Mouse (Mus musculus): ENCODE measurements around the gene Srpk2. TPM values are rescaled to one million over a fixed set of nuclear protein-coding genes. Genes with fewer than 3 reads are reported as not detected.
A peak's percentile ranks its signal among the peaks of the same experiment; 100 is the strongest.
"Not testable (repeated sequence)": the region's sequence is repeated elsewhere in the genome, so short reads cannot be mapped to it uniquely, and the experiment has no call there.

Srpk2 gene
- polyA plus RNA-seq, 1 experiment from 2014 or later = 46.4 TPM

DNA sequence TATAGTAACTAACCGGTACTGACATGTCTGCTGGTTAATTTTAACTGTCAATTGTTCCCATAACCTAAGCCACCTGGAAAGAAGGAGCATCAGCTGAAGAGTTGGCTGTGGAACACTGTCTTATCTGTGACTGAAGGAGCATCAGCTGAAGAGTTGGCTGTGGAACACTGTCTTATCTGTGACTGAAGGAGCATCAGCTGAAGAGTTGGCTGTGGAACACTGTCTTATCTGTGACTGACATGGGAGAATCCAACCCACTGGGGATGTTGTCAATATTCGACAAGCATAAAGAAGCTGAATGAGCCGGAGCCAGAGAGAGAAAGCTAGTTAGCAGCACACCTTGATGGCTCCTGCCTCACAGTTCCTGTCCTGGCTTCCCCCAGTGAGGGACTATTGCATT lies 131.1 kb downstream of the Srpk2 start:
- not testable (repeated sequence) for H3K9ac ChIP-seq (ENCODE audit: low read depth, low read length); H3K27ac ChIP-seq (ENCODE audit: low read depth, low read length); H3K36me3 ChIP-seq (ENCODE audit: control insufficient read depth, insufficient read depth, low read length); H3K27me3 ChIP-seq (ENCODE audit: control insufficient read depth, insufficient read depth, low read length); H3K4me3 ChIP-seq (ENCODE audit: low read depth, low read length); H3K9me3 ChIP-seq (replicated peaks; ENCODE audit: control insufficient read depth, low read length); H3K4me2 ChIP-seq; ATAC-seq (replicated peaks; ENCODE audit: insufficient number of reproducible peaks, low FRiP score, low TSS enrichment)
- H3K4me1 ChIP-seq (ENCODE audit: control insufficient read depth, insufficient read depth, low read length) = peaks cover 14% of the 10 kb centered on the region
- WGBS (ENCODE audit: insufficient replicate concordance) = 51% methylated on average over 3 of the region's 3 CpGs

DNA sequence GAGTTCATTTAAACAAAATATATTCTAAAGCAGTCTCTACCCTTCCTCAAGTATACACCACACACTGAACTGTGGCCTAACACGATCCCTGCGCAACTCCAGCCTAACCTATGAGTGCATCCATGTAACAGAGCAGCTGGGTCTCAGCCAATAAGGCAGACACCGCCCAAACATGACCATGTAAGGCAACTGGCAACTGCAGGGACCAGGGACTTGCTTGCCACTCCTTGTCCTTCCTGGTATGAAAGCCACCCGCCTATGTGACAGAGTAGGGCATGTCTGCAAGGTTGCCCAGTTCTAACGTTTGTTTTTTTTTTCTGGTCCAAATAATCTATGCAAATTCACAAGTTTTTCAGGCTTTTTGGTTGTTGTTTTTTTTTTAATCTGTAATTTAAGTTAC lies 132.7 kb downstream of the Srpk2 start:
- Histone ChIP-seq H3K36me3 (ENCODE audit: control insufficient read depth, insufficient read depth, low read length) (no peaks in the 10 kb centered on the region), H3K27me3 (ENCODE audit: control insufficient read depth, insufficient read depth, low read length) (no peaks in the 10 kb centered on the region), H3K4me1 (ENCODE audit: control insufficient read depth, insufficient read depth, low read length) (peaks cover 14% of the 10 kb centered on the region), H3K9ac (ENCODE audit: low read depth, low read length) (no peak overlapping the region), H3K9me3 (replicated peaks; ENCODE audit: control insufficient read depth, low read length) (no peaks in the 10 kb centered on the region), H3K4me2 (no peak overlapping the region), H3K4me3 (ENCODE audit: low read depth, low read length) (no peak overlapping the region), H3K27ac (ENCODE audit: low read depth, low read length) (no peak overlapping the region)
- WGBS (ENCODE audit: insufficient replicate concordance) = 65% methylated on average over 5 of the region's 5 CpGs
- ATAC-seq (replicated peaks; ENCODE audit: insufficient number of reproducible peaks, low FRiP score, low TSS enrichment) = no peak

DNA sequence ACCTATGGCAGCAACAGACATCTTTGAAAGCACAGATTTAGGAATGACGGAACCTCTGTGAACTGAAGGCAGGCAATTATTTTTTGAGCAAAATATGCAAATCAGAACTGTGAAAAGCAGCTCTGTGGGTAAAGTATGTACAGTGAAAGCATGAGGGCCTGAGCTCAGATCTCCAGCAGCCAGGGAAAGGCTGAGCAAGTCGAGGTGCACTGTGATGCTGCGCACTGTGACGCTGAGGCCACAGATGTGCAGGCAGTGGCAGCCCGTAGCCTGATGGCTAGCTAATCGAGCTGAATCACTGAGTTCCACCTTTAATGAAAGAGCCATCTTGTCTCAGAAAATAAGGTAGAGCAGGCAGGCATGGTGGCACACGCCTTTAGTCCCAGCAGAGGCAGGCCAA lies 148.7 kb downstream of the Srpk2 start:
- 90% methylated on average over 7 of the region's 7 CpGs for WGBS (ENCODE audit: insufficient replicate concordance)
- no peak overlapping the region for H3K4me3 ChIP-seq (ENCODE audit: low read depth, low read length)
- H3K4me1 ChIP-seq (ENCODE audit: control insufficient read depth, insufficient read depth, low read length) = no peaks in the 10 kb centered on the region
- no peak overlapping the region for H3K27ac ChIP-seq (ENCODE audit: low read depth, low read length)
- H3K27me3 ChIP-seq (ENCODE audit: control insufficient read depth, insufficient read depth, low read length) = no peaks in the 10 kb centered on the region
- H3K9me3 ChIP-seq (replicated peaks; ENCODE audit: control insufficient read depth, low read length) = no peaks in the 10 kb centered on the region
- ATAC-seq (replicated peaks; ENCODE audit: insufficient number of reproducible peaks, low FRiP score, low TSS enrichment) = no peak
- no peak overlapping the region for H3K9ac ChIP-seq (ENCODE audit: low read depth, low read length)
- peaks cover 6% of the 10 kb centered on the region for H3K36me3 ChIP-seq (ENCODE audit: control insufficient read depth, insufficient read depth, low read length)
- no peak overlapping the region for H3K4me2 ChIP-seq

DNA sequence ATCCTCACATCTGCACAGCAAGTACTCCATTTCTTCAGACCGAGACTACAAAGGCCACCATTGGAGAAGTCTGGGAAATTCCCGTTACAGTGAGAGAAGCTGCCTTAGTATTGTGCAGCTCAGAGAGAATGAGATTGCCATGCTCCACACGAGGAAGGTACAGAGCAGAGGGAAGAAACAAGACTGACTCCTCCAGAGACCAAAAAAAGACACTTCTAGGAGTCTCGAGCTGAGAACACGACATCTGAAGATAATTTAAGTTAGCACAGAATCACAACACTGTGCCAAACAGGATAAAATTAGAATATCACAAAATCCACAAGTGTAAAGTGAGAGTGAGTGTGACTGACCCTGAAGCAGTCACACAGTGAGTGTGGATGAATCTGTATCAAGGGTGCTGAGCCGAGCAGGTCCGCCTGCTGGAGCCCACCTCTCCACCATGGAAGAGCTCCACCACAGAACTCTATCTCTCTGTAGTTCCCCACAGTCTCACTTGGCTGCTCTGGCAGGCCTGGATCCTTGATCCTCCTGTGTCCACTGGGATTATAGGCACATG lies 152.8 kb downstream of the Srpk2 start:
- ATAC-seq (replicated peaks; ENCODE audit: insufficient number of reproducible peaks, low FRiP score, low TSS enrichment) = no peak

DNA sequence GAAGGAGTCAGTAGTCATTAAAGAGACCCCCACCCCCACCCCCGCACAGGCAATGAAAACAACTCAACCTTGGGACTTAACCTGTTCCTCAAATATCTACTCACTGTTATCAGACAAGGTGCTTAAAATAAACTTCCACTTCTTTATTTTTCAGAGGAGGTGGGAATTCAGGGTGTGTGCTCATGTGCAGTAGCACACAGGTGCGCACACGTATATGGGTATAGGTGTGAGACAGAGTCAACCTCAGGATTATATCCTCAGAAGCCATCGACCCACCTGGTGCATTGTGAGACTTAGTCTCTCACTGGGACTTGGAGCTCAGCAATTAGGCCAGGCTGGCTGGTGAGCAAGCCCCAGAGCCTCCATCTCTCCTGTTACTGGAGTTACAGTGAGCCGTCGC lies 153.3 kb downstream of the Srpk2 start:
- Histone ChIP-seq H3K4me1 (ENCODE audit: control insufficient read depth, insufficient read depth, low read length) (no peaks in the 10 kb centered on the region), H3K27ac (ENCODE audit: low read depth, low read length) (no peak overlapping the region), H3K36me3 (ENCODE audit: control insufficient read depth, insufficient read depth, low read length) (no peaks in the 10 kb centered on the region; the same call in 1 of the 2 replicates), H3K27me3 (ENCODE audit: control insufficient read depth, insufficient read depth, low read length) (no peaks in the 10 kb centered on the region), H3K9ac (ENCODE audit: low read depth, low read length) (no peak overlapping the region), H3K4me2 (no peak overlapping the region), H3K4me3 (ENCODE audit: low read depth, low read length) (no peak overlapping the region), H3K9me3 (replicated peaks; ENCODE audit: control insufficient read depth, low read length) (no peaks in the 10 kb centered on the region)
- ATAC-seq (replicated peaks; ENCODE audit: insufficient number of reproducible peaks, low FRiP score, low TSS enrichment) = no peak
- 92% methylated on average over 6 of the region's 6 CpGs for WGBS (ENCODE audit: insufficient replicate concordance)

More for the DNA sequence above, 152.8 kb downstream of the Srpk2 start:
- H3K27ac ChIP-seq (ENCODE audit: low read depth, low read length) = no peak overlapping the region
- H3K36me3 ChIP-seq (ENCODE audit: control insufficient read depth, insufficient read depth, low read length) = no peaks in the 10 kb centered on the region; the same call in 1 of the 2 replicates
- no peaks in the 10 kb centered on the region for H3K9me3 ChIP-seq (replicated peaks; ENCODE audit: control insufficient read depth, low read length)
- no peak overlapping the region for H3K4me2 ChIP-seq
- no peaks in the 10 kb centered on the region for H3K4me1 ChIP-seq (ENCODE audit: control insufficient read depth, insufficient read depth, low read length)
- no peak overlapping the region for H3K9ac ChIP-seq (ENCODE audit: low read depth, low read length)
- H3K27me3 ChIP-seq (ENCODE audit: control insufficient read depth, insufficient read depth, low read length) = no peaks in the 10 kb centered on the region
- 77% methylated on average over 7 of the region's 7 CpGs for WGBS (ENCODE audit: insufficient replicate concordance)
- no peak overlapping the region for H3K4me3 ChIP-seq (ENCODE audit: low read depth, low read length)

DNA sequence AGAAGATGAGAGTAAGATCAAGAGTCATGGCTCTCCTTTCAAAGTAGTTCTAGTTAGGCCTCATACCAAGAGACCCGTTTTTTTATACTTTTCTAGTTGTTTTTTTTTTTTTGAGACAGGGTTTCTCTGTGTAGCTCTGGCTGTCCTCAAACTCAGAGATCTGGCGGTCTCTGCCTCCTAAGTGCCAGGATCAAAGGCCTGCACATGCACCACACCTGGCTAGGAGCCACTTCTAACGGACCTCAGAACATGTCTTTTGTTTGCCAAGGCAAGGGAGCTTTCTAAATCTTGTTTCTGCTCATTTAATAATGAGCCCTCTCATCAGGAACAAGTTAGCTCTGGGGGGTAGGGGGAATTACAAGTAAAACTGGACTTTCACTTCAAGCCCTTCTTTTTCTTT lies 159.8 kb downstream of the Srpk2 start:
- Histone ChIP-seq H3K4me2 (no peak overlapping the region), H3K27ac (ENCODE audit: low read depth, low read length) (no peak overlapping the region), H3K4me1 (ENCODE audit: control insufficient read depth, insufficient read depth, low read length) (peaks cover 12% of the 10 kb centered on the region), H3K9ac (ENCODE audit: low read depth, low read length) (no peak overlapping the region), H3K36me3 (ENCODE audit: control insufficient read depth, insufficient read depth, low read length) (no peaks in the 10 kb centered on the region; the same call in 1 of the 2 replicates), H3K27me3 (ENCODE audit: control insufficient read depth, insufficient read depth, low read length) (no peaks in the 10 kb centered on the region), H3K4me3 (ENCODE audit: low read depth, low read length) (no peak overlapping the region), H3K9me3 (replicated peaks; ENCODE audit: control insufficient read depth, low read length) (no peaks in the 10 kb centered on the region)
- no peak for ATAC-seq (replicated peaks; ENCODE audit: insufficient number of reproducible peaks, low FRiP score, low TSS enrichment)
- WGBS (ENCODE audit: insufficient replicate concordance) = 81% methylated on average over 3 of the region's 3 CpGs

DNA sequence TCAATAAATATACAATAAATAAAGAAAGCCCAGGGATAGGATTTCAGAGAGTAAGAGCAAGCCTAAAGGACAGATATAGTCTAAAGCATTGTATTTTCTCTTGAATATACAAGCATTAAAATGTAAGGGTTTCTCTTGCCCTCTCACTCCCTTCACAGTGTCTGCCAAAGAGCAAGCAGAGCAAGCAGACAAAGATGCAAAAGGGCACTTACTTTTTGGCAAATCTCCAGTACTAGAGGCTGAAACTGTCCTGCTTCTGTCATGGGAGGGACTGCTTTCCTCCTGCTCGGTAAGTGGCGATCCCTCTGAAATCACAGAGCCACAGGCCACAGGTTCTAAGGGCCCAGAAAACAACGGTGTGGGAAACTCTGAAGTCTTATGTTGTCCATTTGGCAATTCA lies 160.5 kb downstream of the Srpk2 start:
- ATAC-seq (replicated peaks; ENCODE audit: insufficient number of reproducible peaks, low FRiP score, low TSS enrichment) = no peak
- H3K4me3 ChIP-seq (ENCODE audit: low read depth, low read length) = no peak overlapping the region
- H3K4me1 ChIP-seq (ENCODE audit: control insufficient read depth, insufficient read depth, low read length) = peaks cover 19% of the 10 kb centered on the region
- no peaks in the 10 kb centered on the region for H3K9me3 ChIP-seq (replicated peaks; ENCODE audit: control insufficient read depth, low read length)
- WGBS (ENCODE audit: insufficient replicate concordance) = 76% methylated on average over 3 of the region's 3 CpGs
- H3K9ac ChIP-seq (ENCODE audit: low read depth, low read length) = no peak overlapping the region
- H3K27ac ChIP-seq (ENCODE audit: low read depth, low read length) = no peak overlapping the region
- H3K36me3 ChIP-seq (ENCODE audit: control insufficient read depth, insufficient read depth, low read length) = no peaks in the 10 kb centered on the region; the same call in 1 of the 2 replicates
- no peaks in the 10 kb centered on the region for H3K27me3 ChIP-seq (ENCODE audit: control insufficient read depth, insufficient read depth, low read length)
- H3K4me2 ChIP-seq = no peak overlapping the region

DNA sequence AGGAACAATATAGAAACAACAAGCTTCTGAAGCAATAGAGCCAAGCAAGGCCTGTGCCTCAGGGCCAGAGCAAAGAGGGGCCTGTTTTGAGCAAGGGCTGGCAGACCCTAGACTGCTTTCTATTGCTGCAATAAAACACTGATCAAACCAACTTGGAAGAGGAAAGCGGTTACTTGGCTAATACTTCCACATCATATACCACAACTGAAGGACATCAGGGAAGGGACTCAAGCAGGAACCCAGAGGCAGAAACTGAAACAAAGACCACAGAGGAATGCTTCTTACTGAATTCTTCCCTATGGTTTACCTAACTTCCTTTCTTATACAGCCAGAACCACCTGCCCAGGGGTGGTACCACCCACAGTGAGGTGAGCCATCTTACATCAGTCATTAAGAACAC lies 162.8 kb downstream of the Srpk2 start:
- ATAC-seq (replicated peaks; ENCODE audit: insufficient number of reproducible peaks, low FRiP score, low TSS enrichment) = no peak
- Histone ChIP-seq H3K4me3 (ENCODE audit: low read depth, low read length) (no peak overlapping the region), H3K27ac (ENCODE audit: low read depth, low read length) (no peak overlapping the region), H3K4me1 (ENCODE audit: control insufficient read depth, insufficient read depth, low read length) (peaks cover 31% of the 10 kb centered on the region), H3K9ac (ENCODE audit: low read depth, low read length) (no peak overlapping the region), H3K4me2 (no peak overlapping the region), H3K9me3 (replicated peaks; ENCODE audit: control insufficient read depth, low read length) (no peaks in the 10 kb centered on the region), H3K27me3 (ENCODE audit: control insufficient read depth, insufficient read depth, low read length) (no peaks in the 10 kb centered on the region), H3K36me3 (ENCODE audit: control insufficient read depth, insufficient read depth, low read length) (no peaks in the 10 kb centered on the region; the same call in 1 of the 2 replicates)
- 96% methylated on average over 1 of the region's 1 CpGs for WGBS (ENCODE audit: insufficient replicate concordance)

DNA sequence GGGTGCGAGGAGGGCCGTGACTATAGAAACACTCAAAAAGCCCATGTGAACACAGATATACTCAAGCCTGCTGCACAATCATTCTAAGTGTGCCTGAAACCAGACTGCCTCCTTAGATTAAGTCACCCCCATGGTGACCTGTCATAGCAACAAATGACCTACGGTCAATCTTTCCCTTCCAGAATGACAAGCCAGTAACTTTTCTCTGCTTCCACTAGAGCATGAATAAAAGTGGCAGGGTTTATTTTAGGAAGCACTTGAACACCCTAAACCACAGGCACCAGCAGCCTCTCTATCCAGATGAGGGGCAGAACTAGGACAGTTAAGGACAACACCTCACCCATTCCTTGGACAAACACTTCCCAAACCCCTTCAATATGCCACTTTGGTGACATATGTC lies 164.7 kb downstream of the Srpk2 start:
- H3K27ac ChIP-seq (ENCODE audit: low read depth, low read length) = peak overlapping the region; percentile 87
- no peak overlapping the region for H3K4me3 ChIP-seq (ENCODE audit: low read depth, low read length)
- no peaks in the 10 kb centered on the region for H3K27me3 ChIP-seq (ENCODE audit: control insufficient read depth, insufficient read depth, low read length)
- H3K36me3 ChIP-seq (ENCODE audit: control insufficient read depth, insufficient read depth, low read length) = peaks cover 2% of the 10 kb centered on the region
- peak overlapping the region; percentile 49; the same call in 1 of the 2 replicates for H3K9ac ChIP-seq (ENCODE audit: low read depth, low read length)
- H3K4me1 ChIP-seq (ENCODE audit: control insufficient read depth, insufficient read depth, low read length) = peaks cover 31% of the 10 kb centered on the region
- WGBS (ENCODE audit: insufficient replicate concordance) = 52% methylated on average over 3 of the region's 3 CpGs
- peak overlapping the region; percentile 40 for H3K4me2 ChIP-seq
- H3K9me3 ChIP-seq (replicated peaks; ENCODE audit: control insufficient read depth, low read length) = no peaks in the 10 kb centered on the region
- ATAC-seq (replicated peaks; ENCODE audit: insufficient number of reproducible peaks, low FRiP score, low TSS enrichment) = no peak
